In the genomic region with DNA sequence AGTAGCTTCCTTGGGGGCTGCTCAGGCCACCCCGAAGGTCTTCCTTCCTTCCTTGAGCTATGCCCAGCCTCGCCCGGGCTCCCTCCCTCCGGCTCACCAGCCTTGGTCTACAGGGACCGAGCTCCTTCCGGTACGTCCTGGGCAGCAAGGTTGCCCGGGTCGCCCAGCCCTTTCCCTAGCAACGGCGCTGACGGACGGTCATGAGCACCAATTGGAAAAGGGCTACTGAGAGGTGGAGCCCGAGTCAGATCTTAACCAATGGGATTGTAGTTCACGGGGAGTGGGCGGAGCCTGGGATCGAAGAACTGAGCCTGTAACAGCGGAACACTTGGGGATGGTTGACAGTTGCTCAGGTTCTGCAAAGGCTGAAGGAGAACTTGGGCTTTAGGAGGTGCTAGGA, we compare ENCODE assay signal across 8 mouse cellular contexts. TPM values are rescaled to one million over a fixed set of nuclear protein-coding genes. Genes with fewer than 3 reads are reported as not detected.
DNase-seq lines count a peak whose midpoint lies in the region; ATAC-seq lines count a peak whose summit lies in the region.

A gene (minus strand): TSS at position 154 of the 400 bp plus-strand sequence.

- peak; percentile 97 for ATAC-seq in hindbrain, embryonic 16.5 days

- under 1% methylated on average over 18 of the region's 18 CpGs for WGBS in hindbrain, embryonic 16.5 days
- WGBS in macrophage (ENCODE audit: missing documents): 1% methylated on average over 13 of the region's 18 CpGs

- H3K27me3 ChIP-seq in hindbrain, embryonic 16.5 days (replicated peaks; ENCODE audit: control insufficient read depth, insufficient read depth, low read length): no peaks in the 10 kb centered on the region

- H3K9ac ChIP-seq in hindbrain, embryonic 16.5 days (ENCODE audit: low read depth, low read length): peak within 1 kb of the TSS; percentile 88

- H3K4me2 ChIP-seq in hindbrain, embryonic 16.5 days (ENCODE audit: low read length): peak within 1 kb of the TSS; percentile 79

- no peaks in the 10 kb centered on the region for H3K36me3 ChIP-seq in hindbrain, embryonic 16.5 days (ENCODE audit: control insufficient read depth, insufficient read depth, low read length)
- no peaks in the 10 kb centered on the region for H3K36me3 ChIP-seq in macrophage (ENCODE audit: inconsistent target)

- H3K79me2 ChIP-seq in macrophage (ENCODE audit: inconsistent target): peaks cover 12% of the 10 kb centered on the region; the same call in 1 of the 2 replicates

- H3K27ac ChIP-seq in hindbrain, embryonic 16.5 days (ENCODE audit: low read depth, low read length): peak within 1 kb of the TSS; percentile 87
- H3K27ac ChIP-seq in macrophage: peak within 1 kb of the TSS; percentile 68

- no peaks in the 10 kb centered on the region for H3K9me3 ChIP-seq in hindbrain, embryonic 16.5 days (ENCODE audit: control insufficient read depth, low read length)

- H3K4me3 ChIP-seq in hindbrain, embryonic 16.5 days (ENCODE audit: low read length): peak within 1 kb of the TSS; percentile 66
- H3K4me3 ChIP-seq in macrophage (ENCODE audit: inconsistent target): peak within 1 kb of the TSS; percentile 85

- H3K4me1 ChIP-seq in hindbrain, embryonic 16.5 days (ENCODE audit: control insufficient read depth, insufficient read depth, low read depth, low read length): peaks cover 18% of the 10 kb centered on the region

- peak; percentile 97 for DNase-seq in WW6 (ENCODE audit: low read depth, low spot score)
- peak; percentile 99 to 100 for DNase-seq in cerebellum, postnatal 4 days (ENCODE audit: low spot score in 2 of 2)
- DNase-seq in gastrocnemius, adult 18-20 months (ENCODE audit: low spot score): peak; percentile 100
- peak; percentile 99 to 100 for DNase-seq in left cerebral cortex, adult 18-20 months (ENCODE audit: low spot score in 2 of 2)
- peak; percentile 99 for DNase-seq in right cerebral cortex, adult 18-20 months
- DNase-seq in urinary bladder, postnatal 10 days (ENCODE audit: low spot score): peak; percentile 99

RNA-seq across cellular contexts. Expression of the gene that starts here (rescaled TPM):
- 1 to 10 TPM; 3.4 TPM for total RNA-seq in gastrocnemius, adult 18-20 months (2021)
- 11.4 and 13.4 TPM in 2 replicates for polyA plus RNA-seq in hindbrain, embryonic 16.5 days (2015; fragmentation: Nextera tagmentation; extraction: Ambion mirVana)
- 10 to 100 TPM; 14.5 to 15.3 TPM for total RNA-seq in left cerebral cortex, adult 18-20 months (2021)
- total RNA-seq in macrophage (2018; cell fraction: chromatin; rRNA removed): 10 to 100 TPM in 13 of 26 experiments, 1 to 10 TPM in 13; 3.9 to 19.4 (median 10.4) TPM
- total RNA-seq in macrophage (2018; cell fraction: cytosol; rRNA removed): 10 to 100 TPM in 17 of 26 experiments, 1 to 10 TPM in 9; 4.5 to 18.2 (median 11.5) TPM
- 10 to 100 TPM in 14 of 26 experiments, 1 to 10 TPM in 12; 2.6 to 19.0 (median 10.9) TPM for total RNA-seq in macrophage (2018; cell fraction: nucleus; rRNA removed)
- 9.6 to 10.4 TPM (median 10.1 TPM) in 3 replicates for polyA plus RNA-seq in macrophage (2018)

Comparison
In these comparisons a context has a peak if more than half of its experiments do, and no peak if none do; other contexts are left out.
1. Peak in every context shown above with its lines: DNase-seq, ATAC-seq, H3K4me3 ChIP-seq and H3K27ac ChIP-seq.